Mouse (Mus musculus) kidney, postnatal 14 days (tissue): ENCODE measurements around the gene Olfr849.

Experiments used
- DNase-seq: peaks from one replicate; pipeline ENCODE4 v3.0.0; 2022; ENCODE audit warnings: mixed read lengths

Olfr849 gene

GRCm38 (mm10) chr9:19439966-19440365 lies at the start of gene Olfr849:
Gene Olfr849, plus strand, starts transcription at chr9:19440266.
- no peak for DNase-seq

GRCm38 (mm10) chr9:19478148-19478547 lies 38.1 kb downstream of the Olfr849 start, which contains the start of gene Olfr850:
Gene Olfr850, minus strand, starts transcription at chr9:19478248.
- no peak for DNase-seq

GRCm38 (mm10) chr9:19492995-19493394 lies 52.9 kb downstream of the Olfr849 start, which contains the start of gene Olfr851:
Gene Olfr851, plus strand, starts transcription at chr9:19493295.
- no peak for DNase-seq
